ENCODE assay signal across 11 mouse cellular contexts in the genomic region with DNA sequence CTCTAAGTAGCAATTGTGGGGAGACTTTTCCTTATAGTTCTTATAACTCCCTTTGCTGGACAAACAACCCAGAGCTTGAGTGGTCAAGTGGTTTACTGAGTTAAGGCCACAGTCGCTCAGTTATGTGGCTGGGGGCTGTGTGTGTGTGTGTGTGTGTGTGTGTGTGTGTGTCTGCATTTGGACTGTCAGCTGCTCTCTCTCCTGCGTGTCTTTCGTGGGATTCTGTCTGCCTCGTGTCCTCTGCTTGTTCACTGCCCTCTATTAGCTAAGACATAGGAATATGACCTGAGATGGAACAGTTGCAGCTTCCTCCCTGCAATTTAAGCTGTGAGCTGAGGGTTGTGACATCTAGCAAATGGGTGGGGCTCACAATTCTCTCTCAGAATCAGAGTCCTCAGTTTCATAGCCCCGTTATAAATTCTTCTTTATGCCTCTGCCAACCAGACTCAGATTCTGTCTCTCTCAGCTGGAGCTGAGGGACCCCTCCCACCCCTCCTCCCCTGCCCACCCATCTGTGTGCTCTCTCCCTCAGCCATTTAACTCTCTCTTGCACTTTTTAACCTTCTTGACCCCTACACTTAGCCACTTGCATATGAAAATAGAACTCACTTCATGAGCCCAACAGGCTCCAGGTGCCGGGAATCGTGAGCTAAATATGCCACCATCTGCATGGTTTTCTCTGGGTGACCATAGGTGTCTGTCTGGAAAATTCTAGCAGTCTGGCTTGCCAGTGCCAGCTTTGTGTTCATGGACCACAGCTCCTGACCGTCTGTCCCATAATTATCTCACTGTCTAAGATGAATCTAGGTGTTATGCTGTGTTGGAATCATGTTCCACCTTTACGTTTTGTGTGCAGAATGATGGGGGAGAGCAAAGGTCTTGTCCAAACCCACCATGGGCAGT.
DNase-seq lines count a peak whose midpoint lies in the region; ATAC-seq and TF ChIP-seq lines count a peak whose summit lies in the region.
"Had no signal": no experiment of that assay in that cellular context is flagged by ENCODE, and none has a peak within 500 bp of the region (broad histone marks: within the 10 kb centered on the region; RNA-seq: fewer than 3 reads in every experiment).

No protein-coding gene starts in this region.

- intact Hi-C loops in heart, adult 2 months (cut with DNase I) = no loop called here

- ATAC-seq in heart, embryonic 15.5 days (replicated peaks; ENCODE audit: insufficient number of reproducible peaks, insufficient read depth, low FRiP score, low read depth) = no peak
- ATAC-seq in midbrain, embryonic 12.5 days (ENCODE audit: low FRiP score, low read depth) = no peak
- ATAC-seq in midbrain, embryonic 11.5 days (ENCODE audit: low FRiP score) = no peak
- no peak for ATAC-seq in hindbrain, embryonic 13.5 days (ENCODE audit: low FRiP score)
- peak; percentile 11; the same call in 1 of the 2 replicates for ATAC-seq in stomach, embryonic 15.5 days (ENCODE audit: insufficient read depth, low FRiP score, low read depth)

- no peak overlapping the region for H3K4me3 ChIP-seq in heart, embryonic 15.5 days
- H3K4me3 ChIP-seq in heart, adult 2 months = no peak overlapping the region
- H3K4me3 ChIP-seq in midbrain, embryonic 12.5 days = no peak overlapping the region
- no peak overlapping the region for H3K4me3 ChIP-seq in midbrain, embryonic 11.5 days (ENCODE audit: low read depth, low read length)
- no peak overlapping the region for H3K4me3 ChIP-seq in hindbrain, embryonic 13.5 days
- H3K4me3 ChIP-seq in stomach, embryonic 15.5 days (replicated peaks) = no peak overlapping the region
- no peak overlapping the region for H3K4me3 ChIP-seq in layer of hippocampus, adult 2 months

- H3K79me2 ChIP-seq in heart, adult 2 months (replicated peaks; ENCODE audit: control insufficient read depth, insufficient read depth, low read length) = peaks cover 1% of the 10 kb centered on the region

- peak overlapping the region; percentile 72 for H3K27ac ChIP-seq in heart, embryonic 15.5 days
- H3K27ac ChIP-seq in heart, adult 2 months = no peak overlapping the region
- H3K27ac ChIP-seq in midbrain, embryonic 12.5 days (replicated peaks) = peak overlapping the region; percentile 52; the same call in 1 of the 2 replicates
- H3K27ac ChIP-seq in midbrain, embryonic 11.5 days (ENCODE audit: low read depth, low read length) = no peak overlapping the region; the same call in 1 of the 2 replicates
- peak overlapping the region; percentile 32 for H3K27ac ChIP-seq in hindbrain, embryonic 13.5 days
- peak overlapping the region; percentile 17 for H3K27ac ChIP-seq in stomach, embryonic 15.5 days
- no peak overlapping the region for H3K27ac ChIP-seq in layer of hippocampus, adult 2 months

- H3K4me1 ChIP-seq in heart, embryonic 15.5 days (replicated peaks) = peaks cover 37% of the 10 kb centered on the region
- peaks cover 6% of the 10 kb centered on the region for H3K4me1 ChIP-seq in heart, adult 2 months (ENCODE audit: control insufficient read depth, insufficient read depth, low read length)
- H3K4me1 ChIP-seq in midbrain, embryonic 12.5 days = peaks cover 43% of the 10 kb centered on the region
- peaks cover 18% of the 10 kb centered on the region for H3K4me1 ChIP-seq in midbrain, embryonic 11.5 days (ENCODE audit: control insufficient read depth, insufficient read depth, low read length)
- H3K4me1 ChIP-seq in hindbrain, embryonic 13.5 days (replicated peaks) = peaks cover 71% of the 10 kb centered on the region
- peaks cover 21% of the 10 kb centered on the region; the same call in 1 of the 2 replicates for H3K4me1 ChIP-seq in stomach, embryonic 15.5 days

- TF ChIP-seq POLR2A in heart, adult 2 months (IDR thresholded peaks at IDR 0.05; ENCODE audit: insufficient read depth, low read depth, low read length) = no peak

- H3K36me3 ChIP-seq in heart, embryonic 15.5 days = no peaks in the 10 kb centered on the region
- no peaks in the 10 kb centered on the region for H3K36me3 ChIP-seq in heart, adult 2 months (ENCODE audit: control insufficient read depth, insufficient read depth, low read length)
- no peaks in the 10 kb centered on the region for H3K36me3 ChIP-seq in midbrain, embryonic 12.5 days
- no peaks in the 10 kb centered on the region for H3K36me3 ChIP-seq in midbrain, embryonic 11.5 days (ENCODE audit: control insufficient read depth, insufficient read depth, low read length)
- H3K36me3 ChIP-seq in hindbrain, embryonic 13.5 days = no peaks in the 10 kb centered on the region
- H3K36me3 ChIP-seq in stomach, embryonic 15.5 days = no peaks in the 10 kb centered on the region

- DNase-seq in heart, adult 2 months = no peak
- DNase-seq in midbrain, embryonic 11.5 days (ENCODE audit: low spot score, missing footprints) = no peak
- no peak for DNase-seq in adrenal gland, adult 2 months
- DNase-seq in layer of hippocampus, adult 2 months (ENCODE audit: low spot score in 2 of 2) = no peak
- DNase-seq: gastrocnemius, postnatal 25 days; layer of hippocampus, adult 9-11 months; thymus, postnatal 36 days had no signal

- no peaks in the 10 kb centered on the region for H3K9me3 ChIP-seq in heart, embryonic 15.5 days (replicated peaks)
- no peaks in the 10 kb centered on the region for H3K9me3 ChIP-seq in midbrain, embryonic 12.5 days
- H3K9me3 ChIP-seq in midbrain, embryonic 11.5 days (ENCODE audit: control insufficient read depth, low read length) = no peaks in the 10 kb centered on the region
- no peaks in the 10 kb centered on the region for H3K9me3 ChIP-seq in hindbrain, embryonic 13.5 days
- no peaks in the 10 kb centered on the region for H3K9me3 ChIP-seq in stomach, embryonic 15.5 days

- H3K4me2 ChIP-seq in heart, embryonic 15.5 days = no peak overlapping the region
- H3K4me2 ChIP-seq in midbrain, embryonic 12.5 days (replicated peaks) = no peak overlapping the region
- no peak overlapping the region for H3K4me2 ChIP-seq in midbrain, embryonic 11.5 days
- no peak overlapping the region for H3K4me2 ChIP-seq in hindbrain, embryonic 13.5 days
- peak overlapping the region; percentile 23 for H3K4me2 ChIP-seq in stomach, embryonic 15.5 days

- WGBS in heart, embryonic 15.5 days = 46% methylated on average over 9 of the region's 9 CpGs
- WGBS in heart, adult 2 months = 56% methylated on average over 9 of the region's 9 CpGs
- 59% methylated on average over 9 of the region's 9 CpGs for WGBS in midbrain, embryonic 12.5 days
- WGBS in midbrain, embryonic 11.5 days = 69% methylated on average over 9 of the region's 9 CpGs
- 52% methylated on average over 9 of the region's 9 CpGs for WGBS in hindbrain, embryonic 13.5 days
- 48% methylated on average over 9 of the region's 9 CpGs for WGBS in stomach, embryonic 15.5 days

- no peak for TF ChIP-seq CTCF in heart, adult 2 months (IDR thresholded peaks at IDR 0.05)
- TF ChIP-seq CTCF in layer of hippocampus, adult 2 months (conservative IDR thresholded peaks at IDR 0.05) = no peak

- no peaks in the 10 kb centered on the region for H3K27me3 ChIP-seq in heart, embryonic 15.5 days
- no peaks in the 10 kb centered on the region for H3K27me3 ChIP-seq in heart, adult 2 months (ENCODE audit: control insufficient read depth, insufficient read depth, low read length)
- no peaks in the 10 kb centered on the region for H3K27me3 ChIP-seq in midbrain, embryonic 12.5 days
- H3K27me3 ChIP-seq in midbrain, embryonic 11.5 days (ENCODE audit: control insufficient read depth, insufficient read depth, low read length) = no peaks in the 10 kb centered on the region
- H3K27me3 ChIP-seq in hindbrain, embryonic 13.5 days = no peaks in the 10 kb centered on the region
- no peaks in the 10 kb centered on the region for H3K27me3 ChIP-seq in stomach, embryonic 15.5 days (replicated peaks)

- H3K9ac ChIP-seq in heart, embryonic 15.5 days = no peak overlapping the region
- H3K9ac ChIP-seq in heart, adult 2 months (ENCODE audit: low read depth, low read length) = no peak overlapping the region
- H3K9ac ChIP-seq in midbrain, embryonic 12.5 days (replicated peaks) = 0 out of 2 replicates have a peak overlapping the region, but pooled peaks have one; percentile 7
- no peak overlapping the region for H3K9ac ChIP-seq in midbrain, embryonic 11.5 days (ENCODE audit: low read length)
- no peak overlapping the region for H3K9ac ChIP-seq in hindbrain, embryonic 13.5 days
- no peak overlapping the region for H3K9ac ChIP-seq in stomach, embryonic 15.5 days

- TF ChIP-seq EP300 in heart, adult 2 months (IDR thresholded peaks at IDR 0.05; ENCODE audit: insufficient read depth, low read depth, low read length) = no peak

Comparison
In these comparisons a context has a peak if more than half of its experiments do, and no peak if none do; other contexts are left out.
1. H3K27ac ChIP-seq: peak in heart, embryonic 15.5 days (single experiment), midbrain, embryonic 12.5 days (single experiment), hindbrain, embryonic 13.5 days (single experiment) and stomach, embryonic 15.5 days (single experiment); none in heart, adult 2 months (single experiment), midbrain, embryonic 11.5 days (single experiment) and layer of hippocampus, adult 2 months (single experiment).